ENCODE assay signal across 9 mouse cellular contexts in genomic region chr1:87111719-87112354, GRCm38 (mm10). TPM values are rescaled to one million over a fixed set of nuclear protein-coding genes. Genes with fewer than 3 reads are reported as not detected.
A peak's percentile ranks its signal among the peaks of the same experiment; 100 is the strongest.
DNase-seq lines count a peak whose midpoint lies in the region; ATAC-seq and TF ChIP-seq lines count a peak whose summit lies in the region.
"Had no signal": no experiment of that assay in that cellular context is flagged by ENCODE, and none has a peak within 500 bp of the region (broad histone marks: within the 10 kb centered on the region; RNA-seq: fewer than 3 reads in every experiment).

No protein-coding gene starts in this region.

- no peak; the same call in none of the 2 replicates for TF ChIP-seq RAD21 in CH12.LX (IDR thresholded peaks at IDR 0.05; ENCODE audit: low read depth, low read length)

- DNase-seq in kidney, adult 2 months = peak; percentile 21
- peak; percentile 34 for DNase-seq in CH12.LX (ENCODE audit: extremely low read depth)
- peak; percentile 14 for DNase-seq in Muller cell, postnatal 12 days (ENCODE audit: inconsistent ontology term)
- DNase-seq in gastrocnemius, postnatal 14 days = peak; percentile 52
- peak; percentile 9 for DNase-seq in retina, adult 2 months (ENCODE audit: low read depth, low spot score)
- no peak for DNase-seq in c-Kit-positive CD71-positive TER-119-positive erythroid progenitor cells, embryonic 14.5 days (ENCODE audit: low spot score)

- dilution Hi-C loops in CH12.LX (cut with MboI; ENCODE audit: extremely low pct_ligation_motif_present, extremely low pct_unique_long_range_greater_than_20kb, low sequenced_read_pairs) = no loop called here

- H3K27me3 ChIP-seq in kidney, adult 2 months (replicated peaks; ENCODE audit: control insufficient read depth, insufficient read depth, low read length) = no peaks in the 10 kb centered on the region
- H3K27me3 ChIP-seq in kidney, embryonic 14.5 days (ENCODE audit: control insufficient read depth, insufficient read depth, low read length) = no peaks in the 10 kb centered on the region
- H3K27me3 ChIP-seq in CH12.LX (replicated peaks) = no peaks in the 10 kb centered on the region
- H3K27me3 ChIP-seq: embryonic facial prominence, embryonic 15.5 days; limb, embryonic 12.5 days had no signal

- H3K79me2 ChIP-seq in CH12.LX (replicated peaks; ENCODE audit: control insufficient read depth, extremely low read depth, insufficient read depth, poor library complexity, severe bottlenecking) = no peaks in the 10 kb centered on the region

- H3K27ac ChIP-seq in kidney, adult 2 months (ENCODE audit: insufficient read depth, low read depth, low read length) = no peak overlapping the region
- no peak overlapping the region for H3K27ac ChIP-seq in kidney, embryonic 14.5 days (ENCODE audit: low read depth, low read length)
- no peak overlapping the region for H3K27ac ChIP-seq in CH12.LX (ENCODE audit: insufficient read depth, low read depth)
- H3K27ac ChIP-seq: embryonic facial prominence, embryonic 15.5 days; limb, embryonic 12.5 days had no signal

- H3K9ac ChIP-seq in kidney, embryonic 14.5 days (ENCODE audit: low read depth, low read length) = no peak overlapping the region
- no peak overlapping the region for H3K9ac ChIP-seq in CH12.LX (ENCODE audit: insufficient read depth, low read depth)
- H3K9ac ChIP-seq: embryonic facial prominence, embryonic 15.5 days; limb, embryonic 12.5 days had no signal

- peak; percentile 37; the same call in 1 of the 2 replicates for TF ChIP-seq CTCF in kidney, adult 2 months (conservative IDR thresholded peaks at IDR 0.05; ENCODE audit: insufficient read depth, insufficient read length, low read depth, low read length)
- peak; percentile 5 to 54; a peak in 3 of 4 replicates for TF ChIP-seq CTCF in CH12.LX (conservative IDR thresholded peaks at IDR 0.05 in 1 of 2, IDR thresholded peaks at IDR 0.05 in 1 of 2; ENCODE audit: low read depth in 2 of 2, low read length in 2 of 2)

- in situ Hi-C loops in CH12.LX (cut with MboI; ENCODE audit: low pct_ligation_motif_present, low pct_unique_long_range_greater_than_20kb, low sequenced_read_pairs) = no loop called here

- no peaks in the 10 kb centered on the region for H3K9me3 ChIP-seq in kidney, embryonic 14.5 days (ENCODE audit: control insufficient read depth, low read length)
- no peaks in the 10 kb centered on the region for H3K9me3 ChIP-seq in CH12.LX (replicated peaks; ENCODE audit: low read length)
- H3K9me3 ChIP-seq: embryonic facial prominence, embryonic 15.5 days; limb, embryonic 12.5 days had no signal

- intact Hi-C loops in gastrocnemius, postnatal 14 days (cut with DNase I; ENCODE audit: low total_unique reads) = no loop called here

- 52% methylated on average over 9 of the region's 9 CpGs for WGBS in kidney, adult 2 months
- WGBS in kidney, embryonic 14.5 days = 45% methylated on average over 9 of the region's 9 CpGs

- H3K36me3 ChIP-seq in kidney, adult 2 months (ENCODE audit: control insufficient read depth, insufficient read depth, low read length) = no peaks in the 10 kb centered on the region
- no peaks in the 10 kb centered on the region for H3K36me3 ChIP-seq in kidney, embryonic 14.5 days (ENCODE audit: control insufficient read depth, insufficient read depth, low read length)
- no peaks in the 10 kb centered on the region for H3K36me3 ChIP-seq in CH12.LX (replicated peaks in 1 of 2; ENCODE audit: control insufficient read depth in 1 of 2, insufficient read depth in 1 of 2, low read length in 1 of 2)
- H3K36me3 ChIP-seq: embryonic facial prominence, embryonic 15.5 days; limb, embryonic 12.5 days had no signal

- no peak for TF ChIP-seq POLR2A in kidney, adult 2 months (IDR thresholded peaks at IDR 0.05; ENCODE audit: low read depth, low read length)
- no peak for TF ChIP-seq POLR2A in CH12.LX (IDR thresholded peaks at IDR 0.05; ENCODE audit: low read depth, low read length)

- TF ChIP-seq EP300 in CH12.LX (IDR thresholded peaks at IDR 0.05; ENCODE audit: low read length) = no peak

- no peak overlapping the region for H3K4me3 ChIP-seq in kidney, adult 2 months (ENCODE audit: insufficient read depth, low read depth, low read length)
- no peak overlapping the region for H3K4me3 ChIP-seq in kidney, embryonic 14.5 days (ENCODE audit: low read length)
- H3K4me3 ChIP-seq in CH12.LX (replicated peaks in 1 of 3; ENCODE audit: low read depth in 2 of 3, low read length in 2 of 3, poor library complexity in 1 of 3) = no peak overlapping the region
- H3K4me3 ChIP-seq: embryonic facial prominence, embryonic 15.5 days; limb, embryonic 12.5 days had no signal

- ATAC-seq in kidney, embryonic 14.5 days (ENCODE audit: low FRiP score, low TSS enrichment) = no peak

- no peak overlapping the region for H3K4me2 ChIP-seq in kidney, embryonic 14.5 days (replicated peaks; ENCODE audit: low read depth, low read length)
- no peak overlapping the region for H3K4me2 ChIP-seq in CH12.LX (ENCODE audit: insufficient read depth, low read depth, poor library complexity, severe bottlenecking)
- H3K4me2 ChIP-seq: embryonic facial prominence, embryonic 15.5 days; limb, embryonic 12.5 days had no signal

- no peaks in the 10 kb centered on the region for H3K4me1 ChIP-seq in kidney, adult 2 months (ENCODE audit: control insufficient read depth, insufficient read depth, low read length)
- no peaks in the 10 kb centered on the region for H3K4me1 ChIP-seq in kidney, embryonic 14.5 days (ENCODE audit: control insufficient read depth, insufficient read depth, low read length)
- H3K4me1 ChIP-seq in CH12.LX (ENCODE audit: control insufficient read depth in 1 of 2, insufficient read depth in 2 of 2) = no peaks in the 10 kb centered on the region
- H3K4me1 ChIP-seq: embryonic facial prominence, embryonic 15.5 days; limb, embryonic 12.5 days had no signal

TF ChIP-seq in CH12.LX, 34 proteins besides CTCF, POLR2A, EP300 and RAD21:
- TF ChIP-seq MAFK (IDR thresholded peaks at IDR 0.05; ENCODE audit: insufficient replicate concordance, low read length) = peak; percentile 21; the same call in 1 of the 2 replicates
- TF ChIP-seq MYC (IDR thresholded peaks at IDR 0.05; ENCODE audit: low read depth, low read length) = no peak
- TF ChIP-seq SMC3 (IDR thresholded peaks at IDR 0.05; ENCODE audit: low read depth, low read length) = peak; percentile 25; the same call in 1 of the 2 replicates
TF ChIP-seq in CH12.LX: peak in this region for 2.

RNA-seq across cellular contexts. Expression of gene Alpi, which starts 10.4 kb away (rescaled TPM):
- not detected in 2 replicates for polyA plus RNA-seq in kidney, adult 2 months (2012; rRNA removed)
- not detected in 2 replicates for polyA plus RNA-seq in kidney, embryonic 14.5 days (2014; fragmentation: Nextera tagmentation; extraction: Ambion mirVana)
- total RNA-seq in CH12.LX (2012; rRNA removed) = not detected in 2 replicates
- total RNA-seq in CH12.LX (2014; rRNA removed) = not detected in 2 replicates
- polyA plus RNA-seq in CH12.LX (2012; ENCODE audit: insufficient read length, low read depth) = not detected in 2 replicates
- not detected for total RNA-seq in gastrocnemius, postnatal 14 days (2021)
- polyA plus RNA-seq: embryonic facial prominence, embryonic 15.5 days; limb, embryonic 12.5 days had no signal

RNA-seq across cellular contexts. Expression of gene Akp3, which starts 12.9 kb away (rescaled TPM):
- not detected in 2 replicates for polyA plus RNA-seq in kidney, adult 2 months (2012; rRNA removed)
- not detected in 2 replicates for polyA plus RNA-seq in kidney, embryonic 14.5 days (2014; fragmentation: Nextera tagmentation; extraction: Ambion mirVana)
- total RNA-seq in CH12.LX (2012; rRNA removed) = not detected in 2 replicates
- total RNA-seq in CH12.LX (2014; rRNA removed) = not detected in 2 replicates
- polyA plus RNA-seq in CH12.LX (2012; ENCODE audit: insufficient read length, low read depth) = not detected in 2 replicates
- total RNA-seq in gastrocnemius, postnatal 14 days (2021) = not detected
- polyA plus RNA-seq: embryonic facial prominence, embryonic 15.5 days; limb, embryonic 12.5 days had no signal

RNA-seq across cellular contexts. Expression of gene Alppl2, which starts 22.1 kb away (rescaled TPM):
- not detected in 2 replicates for polyA plus RNA-seq in kidney, adult 2 months (2012; rRNA removed)
- not detected in 2 replicates for polyA plus RNA-seq in kidney, embryonic 14.5 days (2014; fragmentation: Nextera tagmentation; extraction: Ambion mirVana)
- not detected in 2 replicates for total RNA-seq in CH12.LX (2012; rRNA removed)
- total RNA-seq in CH12.LX (2014; rRNA removed) = not detected in 2 replicates
- not detected in 2 replicates for polyA plus RNA-seq in CH12.LX (2012; ENCODE audit: insufficient read length, low read depth)
- not detected for total RNA-seq in gastrocnemius, postnatal 14 days (2021)
- polyA plus RNA-seq: embryonic facial prominence, embryonic 15.5 days; limb, embryonic 12.5 days had no signal

RNA-seq across cellular contexts. Expression of gene Ecel1, which starts 44.5 kb away (rescaled TPM):
- 0.07 and 0.39 TPM in 2 replicates for polyA plus RNA-seq in kidney, adult 2 months (2012; rRNA removed)
- 0.11 and 0.20 TPM in 2 replicates for polyA plus RNA-seq in kidney, embryonic 14.5 days (2014; fragmentation: Nextera tagmentation; extraction: Ambion mirVana)
- total RNA-seq in CH12.LX (2012; rRNA removed) = not detected in 2 replicates
- total RNA-seq in CH12.LX (2014; rRNA removed) = not detected in 2 replicates
- polyA plus RNA-seq in CH12.LX (2012; ENCODE audit: insufficient read length, low read depth) = not detected in 2 replicates
- not detected for total RNA-seq in gastrocnemius, postnatal 14 days (2021)
